Mouse (Mus musculus) liver, embryonic 14.5 days (tissue): ENCODE data around the gene Dhx34.

ENCODE experiments used
- CTCF ChIP-seq: IDR thresholded peaks from 2 replicates; pipeline ENCODE4 v1.5.1; 2016; ENCODE audit warnings: antibody characterized with exemption, low read depth, control low read depth
- EP300 ChIP-seq: IDR thresholded peaks from 2 replicates; pipeline ENCODE4 v1.6.1; 2016; ENCODE audit warnings: antibody characterized with exemption, low read depth

- TF ChIP-seq CTCF (no peak), EP300 (no peak)
Measured at GRCm38 (mm10) chr7:16244067-16244466, 22.2 kb upstream of the Dhx34 start, which contains the start of gene C5ar2.
